Mouse (Mus musculus) ovary, postnatal 36 days (tissue): ENCODE measurements around the gene Abcc5.
"Not testable (repeated sequence)": the region's sequence is repeated elsewhere in the genome, so short reads cannot be mapped to it uniquely, and the experiment has no call there.

ENCODE experiments used
- DNase-seq: peaks from one replicate; pipeline ENCODE4 v3.0.0; 2022; ENCODE audit warnings: low spot score, mixed read lengths

The Abcc5 gene

DNA sequence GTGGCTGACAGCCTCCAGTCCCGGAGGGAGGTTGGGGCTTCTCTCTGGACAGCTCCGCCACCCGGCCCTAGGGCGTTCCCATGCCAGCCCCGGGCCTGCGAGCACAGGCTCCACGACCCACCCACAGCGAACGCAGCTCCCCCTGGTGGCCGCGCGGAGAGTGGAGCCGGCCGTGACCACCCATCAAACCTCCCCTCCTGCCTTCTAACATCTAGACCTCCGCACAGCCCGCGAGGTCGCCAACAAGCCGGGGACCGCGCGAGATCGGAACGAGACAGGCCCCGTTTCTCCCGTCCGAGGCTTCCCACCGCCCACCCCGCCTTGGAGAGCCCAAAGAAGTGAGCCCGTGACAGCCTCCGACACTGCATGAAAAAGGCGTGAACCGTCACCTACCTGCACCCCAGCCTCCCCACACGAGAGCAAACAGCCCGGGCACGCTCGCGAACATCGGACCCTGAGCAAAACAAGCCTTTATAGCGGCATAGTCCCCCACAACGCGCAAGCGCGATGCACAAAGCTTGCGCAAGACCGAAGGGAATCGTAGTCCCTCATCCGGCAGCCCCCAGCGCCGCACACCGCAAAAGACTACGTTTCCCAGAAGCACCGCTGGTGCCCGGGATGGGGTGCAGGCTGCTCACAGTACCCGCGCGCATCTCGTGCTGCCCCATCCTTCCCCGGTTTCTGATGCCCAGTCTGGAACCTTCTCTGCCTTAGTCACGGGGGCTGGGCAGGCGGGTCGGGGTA is at the start of gene Abcc5:
Gene Abcc5 (minus strand): TSS at position 540 of the 744 bp plus-strand sequence.
- DNase-seq, result peak; percentile 90

DNA sequence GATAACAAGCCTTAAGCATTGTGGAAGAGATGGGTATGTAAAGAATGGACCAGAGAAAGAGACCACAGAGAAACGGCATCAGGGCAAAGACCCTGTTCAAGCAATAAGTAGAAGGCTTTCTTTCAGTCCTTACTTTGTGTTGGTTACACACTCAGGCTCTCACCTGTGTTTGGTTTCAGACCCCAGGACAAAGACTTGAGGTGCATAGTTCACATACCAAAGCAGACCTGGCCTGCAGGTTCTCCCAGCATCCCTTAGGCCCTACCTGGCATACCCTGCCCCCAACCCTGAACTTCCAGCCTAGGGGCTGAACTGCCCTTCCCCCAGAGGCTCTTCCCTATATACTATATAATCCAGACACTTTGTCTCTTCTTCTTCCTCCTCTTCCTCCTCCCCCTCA is 49.1 kb upstream of the Abcc5 start:
- no peak for DNase-seq

DNA sequence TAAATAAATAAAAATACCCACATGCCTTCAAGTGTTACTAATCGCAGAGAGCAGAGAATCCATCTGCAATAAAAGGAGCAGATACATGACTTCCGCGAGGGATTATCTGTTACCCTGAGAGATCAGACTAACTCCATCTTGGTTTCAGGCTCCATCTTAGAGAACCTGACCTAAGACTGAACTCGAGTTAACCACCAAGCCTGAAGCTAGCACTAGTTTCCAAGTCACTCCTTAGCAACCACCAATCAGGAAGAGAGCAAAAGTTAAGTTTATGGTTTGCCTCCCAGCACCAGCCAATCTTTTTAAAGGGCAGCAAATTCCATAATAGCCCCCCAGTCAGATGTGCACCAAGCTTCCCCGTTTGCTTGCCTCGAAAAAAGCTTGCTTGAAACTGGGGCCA is 48.6 kb upstream of the Abcc5 start:
- DNase-seq, result no peak

DNA sequence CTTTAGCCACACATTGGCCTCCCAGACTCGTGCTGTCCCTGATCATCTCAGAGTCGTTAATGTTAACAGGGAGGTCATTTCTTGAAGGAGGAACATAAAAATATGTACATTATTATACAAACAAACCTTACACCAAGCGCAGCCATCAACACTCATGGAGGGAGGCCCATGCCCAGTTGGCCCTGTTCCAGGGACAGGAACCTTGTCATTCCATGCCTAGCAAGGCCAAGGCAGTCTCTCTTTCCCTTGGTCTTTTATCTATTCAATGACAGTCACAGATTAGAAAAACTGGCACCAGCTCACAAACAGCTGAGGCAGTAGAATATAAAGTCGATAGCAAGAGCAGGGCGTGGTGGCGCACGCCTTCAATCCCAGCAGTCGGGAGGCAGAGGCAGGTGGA is 48.0 kb upstream of the Abcc5 start:
- DNase-seq, result peak; percentile 46

DNA sequence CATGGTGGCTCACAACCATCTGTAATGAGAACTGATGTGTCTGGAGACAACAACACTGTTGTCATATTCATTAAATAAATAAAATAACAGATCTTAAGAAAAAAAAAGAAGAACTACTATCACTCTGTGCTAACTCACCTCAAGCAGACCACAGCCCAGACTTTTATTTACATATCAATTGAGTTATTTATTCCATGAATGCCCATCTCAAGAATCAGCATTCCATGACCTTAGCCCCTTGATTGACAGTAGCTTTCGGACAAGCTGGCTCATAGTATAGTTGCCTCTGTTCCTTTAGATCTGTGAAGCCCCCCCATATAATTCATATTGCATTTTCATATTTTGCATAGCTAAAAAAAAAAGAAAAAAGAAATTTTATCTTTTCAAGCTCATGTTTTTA is 47.6 kb upstream of the Abcc5 start:
- no peak for DNase-seq

DNA sequence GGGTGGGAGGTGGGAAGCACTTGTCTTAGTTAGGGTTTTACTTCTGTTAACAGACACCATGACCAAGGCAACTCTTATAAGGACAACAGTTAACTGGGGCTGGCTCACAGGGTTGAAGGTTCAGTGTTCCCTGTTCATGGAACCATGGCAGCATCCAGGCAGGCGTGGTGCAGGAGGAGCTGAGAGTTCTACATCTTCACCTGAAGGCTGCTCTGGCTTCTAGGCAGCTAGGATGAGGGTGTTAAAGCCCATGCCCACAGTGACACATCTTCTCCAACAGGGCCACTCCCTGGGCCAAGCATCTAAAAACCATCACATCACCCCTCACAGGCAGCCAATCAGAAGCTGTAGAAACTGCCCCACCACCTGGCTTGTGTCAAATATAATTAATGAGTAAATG is 45.5 kb upstream of the Abcc5 start:
- DNase-seq, result no peak

DNA sequence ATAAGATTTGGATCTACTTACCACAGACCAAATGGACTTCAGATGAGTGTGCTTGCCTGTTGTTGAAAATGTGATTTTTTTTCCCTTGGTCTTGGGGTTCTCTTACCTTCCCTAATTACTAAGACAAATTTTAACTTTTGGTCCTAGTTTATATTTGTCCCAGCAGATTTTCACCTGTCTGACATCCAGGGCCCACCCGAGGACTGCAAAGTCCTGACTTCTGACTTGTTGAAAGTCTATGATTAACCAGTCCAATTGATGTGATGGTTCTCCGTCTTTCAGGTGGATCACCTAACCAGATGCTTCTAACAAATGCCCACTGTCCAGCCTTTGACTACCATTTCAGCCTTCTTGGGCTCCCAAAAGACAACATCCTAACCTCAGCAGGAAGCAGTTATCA is 44.8 kb upstream of the Abcc5 start:
- DNase-seq, result no peak

DNA sequence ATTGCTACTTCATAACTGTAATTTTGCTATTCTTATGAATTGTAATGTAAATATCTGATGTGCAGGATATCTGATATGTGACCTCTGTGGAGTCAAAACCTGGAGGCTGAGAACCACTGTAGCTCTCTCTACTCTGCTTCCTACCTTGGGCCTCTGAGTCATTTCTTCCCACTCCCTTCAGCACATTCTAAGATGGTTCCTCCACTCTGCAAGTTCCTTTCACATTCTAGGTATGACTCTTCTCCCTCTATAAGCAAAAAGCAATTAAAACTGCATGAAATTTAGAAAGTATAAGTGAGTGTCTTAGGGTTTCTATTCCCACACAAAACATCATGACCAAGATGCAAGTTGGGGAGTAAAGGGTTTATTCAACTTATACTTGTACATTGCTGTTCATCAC is 38.5 kb upstream of the Abcc5 start:
- DNase-seq, result no peak

DNA sequence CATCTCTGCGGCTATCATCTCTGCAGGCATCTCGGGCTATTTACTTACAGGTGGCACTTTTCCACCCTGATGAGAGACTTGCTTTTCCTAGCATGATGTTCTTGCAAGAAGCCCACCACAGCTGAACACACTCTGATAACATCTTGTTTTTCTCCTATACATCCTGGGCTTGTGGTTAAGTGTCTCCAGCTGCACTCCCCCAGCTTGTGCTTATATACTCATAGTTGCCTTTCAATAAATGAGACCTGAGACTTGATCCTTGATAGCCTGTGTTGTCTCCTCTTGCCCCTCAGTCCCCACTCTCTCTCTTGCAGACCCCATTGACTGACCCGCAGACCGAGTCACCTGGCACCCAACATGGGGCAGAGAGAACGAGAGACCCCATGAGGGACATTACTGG is 32.5 kb upstream of the Abcc5 start:
- DNase-seq, result not testable (repeated sequence)

DNA sequence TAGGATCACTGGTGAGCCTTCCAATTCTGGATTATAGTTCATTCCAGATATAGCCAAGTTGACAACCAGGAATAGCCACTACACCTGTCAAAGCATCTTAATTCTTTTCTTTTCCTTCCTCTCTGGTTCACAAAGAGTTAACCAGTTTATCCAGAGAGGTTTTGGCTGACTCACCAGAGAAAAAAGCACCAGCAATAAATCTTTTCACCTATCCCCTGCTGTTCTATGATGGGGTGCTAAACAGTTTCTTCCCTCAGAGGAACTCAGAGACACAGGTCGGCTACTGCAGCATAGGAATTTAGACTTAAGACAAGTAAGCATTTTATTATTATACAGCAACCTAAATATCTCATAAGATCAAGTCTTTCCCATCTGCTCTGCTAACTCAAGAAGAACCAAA is 29.9 kb upstream of the Abcc5 start:
- DNase-seq, result no peak

DNA sequence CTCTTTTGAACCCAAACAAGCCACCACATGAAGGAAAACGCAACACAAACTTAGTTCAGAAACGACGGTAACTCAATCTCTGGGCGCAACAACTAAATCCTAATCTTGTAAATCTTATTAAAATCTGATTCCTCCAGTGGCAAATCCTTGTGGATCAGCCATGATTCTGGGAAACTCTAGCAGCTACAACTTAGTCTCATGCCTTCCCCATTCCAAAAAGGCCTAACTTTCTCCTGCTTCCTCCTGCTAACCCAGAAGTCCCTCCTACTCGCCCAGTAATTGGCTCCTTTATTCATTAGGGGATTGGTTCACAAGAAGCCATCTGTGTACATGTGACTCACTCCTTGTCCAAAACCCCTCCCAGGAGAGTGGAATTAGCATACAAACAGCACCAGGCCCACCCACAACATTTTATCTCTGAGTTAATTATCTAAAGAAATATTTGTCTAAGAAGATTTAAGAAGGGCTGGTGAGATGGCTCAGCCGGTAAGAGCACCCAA is 28.0 kb upstream of the Abcc5 start:
- DNase-seq, result no peak

DNA sequence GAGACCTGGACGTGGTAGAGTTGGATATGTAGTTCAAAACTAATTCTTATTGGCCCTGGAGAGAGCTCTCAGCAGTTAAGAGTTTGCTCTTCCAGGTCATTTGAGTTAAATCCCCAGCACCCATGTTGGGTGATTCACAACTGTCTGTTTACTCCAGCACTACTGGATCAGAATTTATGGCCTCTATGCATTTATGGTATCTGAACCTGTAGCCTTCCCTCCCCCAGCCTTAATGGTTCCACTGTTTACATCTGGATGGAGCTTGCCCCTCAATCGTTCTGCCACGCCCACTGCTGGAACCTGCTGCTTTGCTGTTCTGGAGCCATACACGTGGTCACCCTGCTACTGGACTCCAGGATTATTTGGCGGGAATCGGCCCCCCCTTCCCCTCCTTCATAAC is 25.6 kb upstream of the Abcc5 start:
- no peak for DNase-seq

DNA sequence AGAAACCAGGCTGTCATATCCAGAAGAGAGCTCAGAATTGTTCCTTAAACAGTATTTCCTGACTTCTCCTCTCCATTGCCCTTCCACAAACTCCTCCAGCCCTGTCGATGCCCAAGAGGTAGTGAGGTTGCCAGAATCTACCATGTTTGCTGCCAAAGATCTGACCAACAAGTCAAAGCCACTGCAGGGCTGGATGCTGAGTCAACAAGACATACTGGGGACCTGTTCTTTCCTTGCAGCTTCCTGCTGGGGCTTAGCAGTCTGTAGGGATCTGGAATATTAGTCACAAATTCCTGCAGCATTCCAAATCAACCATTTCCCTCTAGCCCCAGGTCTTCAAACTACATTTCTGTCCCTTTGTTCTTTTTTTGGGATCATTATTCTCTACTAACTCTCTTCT is 19.7 kb upstream of the Abcc5 start:
- DNase-seq, result no peak

DNA sequence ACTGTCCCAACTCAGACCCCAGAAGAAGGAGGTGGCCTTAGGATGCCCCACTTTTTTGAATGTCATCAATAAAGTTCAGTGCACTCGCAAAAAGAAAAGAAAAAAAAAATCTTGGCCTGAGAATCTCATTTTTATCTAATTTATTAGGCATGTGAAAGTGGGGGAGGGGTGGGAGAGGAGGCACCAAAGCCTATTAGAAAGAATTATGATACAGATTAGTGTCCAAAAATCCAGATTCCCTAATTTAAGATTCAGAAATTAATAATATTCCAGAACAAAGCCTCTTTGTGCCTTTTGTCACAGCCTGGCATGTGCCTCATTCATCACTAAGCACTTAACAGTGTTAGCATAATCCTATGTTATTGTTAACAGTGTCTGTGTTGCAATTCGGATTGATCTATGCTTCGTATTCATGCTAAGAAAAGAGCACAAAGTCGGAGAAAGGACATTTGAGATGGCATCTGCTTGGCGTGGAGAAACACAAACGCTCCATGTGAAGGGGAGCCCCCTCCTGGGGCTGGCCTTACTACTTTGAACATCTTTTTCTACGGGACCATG is 18.7 kb upstream of the Abcc5 start:
- no peak for DNase-seq

DNA sequence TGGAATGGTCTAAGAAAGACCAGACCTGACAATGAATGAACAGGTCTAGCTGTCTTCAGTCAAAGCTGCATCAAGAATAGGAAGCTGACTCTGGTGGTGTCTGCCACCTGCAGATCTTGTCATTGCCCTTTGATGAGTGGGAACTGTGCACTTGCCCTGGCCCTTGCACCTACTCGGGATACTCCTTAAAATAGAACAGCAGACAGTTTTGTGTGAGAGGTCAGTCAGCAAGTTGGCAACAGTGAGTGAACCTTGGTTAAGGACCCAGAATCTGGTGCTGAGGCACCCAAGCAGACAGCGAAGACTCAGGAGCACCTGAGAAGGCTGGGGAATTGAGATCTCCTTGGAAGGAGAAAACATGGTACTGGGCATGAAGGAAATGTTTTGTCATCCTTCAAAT is 16.7 kb upstream of the Abcc5 start:
- no peak for DNase-seq

DNA sequence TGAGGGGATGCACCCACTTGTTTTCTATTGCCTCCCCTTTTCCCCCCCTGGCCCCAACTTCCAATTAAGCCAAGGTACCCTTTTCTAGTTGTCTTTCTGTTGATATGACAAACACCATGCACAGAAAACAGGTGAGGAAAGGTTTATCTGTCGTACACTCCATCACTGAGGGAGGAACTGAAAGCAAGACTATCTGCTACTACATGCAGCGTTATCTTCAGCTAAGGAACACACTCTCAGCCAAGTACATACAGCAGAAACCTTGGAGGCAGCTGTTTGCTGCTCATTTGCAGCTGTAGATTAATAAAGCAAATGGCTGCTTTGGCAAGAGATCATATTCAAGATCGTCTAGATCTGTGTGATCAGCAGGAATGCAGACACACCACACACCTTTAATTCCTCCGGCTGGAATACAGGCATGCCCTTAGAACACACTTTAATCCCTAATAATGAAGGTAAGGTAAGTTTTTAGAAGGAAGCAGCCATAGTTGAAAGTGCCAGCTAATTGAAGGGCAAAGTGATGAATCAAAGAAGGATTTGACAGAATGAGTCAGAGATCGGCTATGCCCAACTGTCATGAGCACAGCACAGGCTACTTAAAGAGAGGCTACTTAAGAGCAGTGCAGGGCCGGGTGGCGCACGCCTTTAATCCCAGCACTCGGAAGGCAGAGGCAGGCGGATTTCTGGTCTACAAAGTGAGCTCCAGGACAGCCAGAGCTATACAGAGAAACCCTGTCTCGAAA is 12.7 kb upstream of the Abcc5 start:
- DNase-seq, result no peak

DNA sequence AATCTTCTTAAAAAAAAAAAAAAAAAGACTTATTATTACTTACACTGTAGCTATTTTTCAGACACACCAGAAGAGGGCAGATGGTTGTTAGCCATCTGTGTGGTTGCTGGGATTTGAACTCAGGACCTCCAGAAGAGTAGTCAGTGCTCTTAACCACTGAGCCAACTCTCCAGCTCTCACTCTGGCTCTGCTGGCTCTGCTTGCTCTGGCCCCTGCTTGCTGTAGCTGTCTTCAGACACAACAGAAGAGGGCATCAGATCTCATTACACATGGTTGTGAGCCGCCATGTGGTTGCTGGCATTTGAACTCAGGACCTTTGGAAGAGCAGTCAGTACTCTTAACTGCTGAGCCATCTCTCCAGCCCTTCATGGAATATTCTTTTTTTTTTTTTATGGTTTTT is 11.9 kb upstream of the Abcc5 start:
- DNase-seq, result not testable (repeated sequence)

DNA sequence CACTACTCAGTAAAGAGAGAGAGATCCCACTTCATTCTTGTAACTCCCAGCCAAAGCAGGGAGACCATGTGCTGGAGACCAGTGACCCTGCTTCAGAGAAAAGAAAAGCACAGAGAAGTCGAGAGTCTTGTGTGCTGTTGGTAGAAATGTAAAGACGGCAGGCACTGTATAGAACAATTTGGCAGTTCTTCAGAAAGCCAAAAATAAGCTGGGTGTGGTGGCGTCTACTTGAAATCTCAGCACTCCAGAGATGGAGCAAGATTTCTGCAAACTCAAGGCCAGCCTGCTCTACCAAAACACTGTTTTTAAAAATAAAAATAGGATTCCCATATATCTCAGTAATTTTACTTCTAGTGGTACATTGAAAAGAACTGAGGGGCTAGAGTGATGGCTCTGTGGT is 10.1 kb upstream of the Abcc5 start:
- DNase-seq, result no peak

DNA sequence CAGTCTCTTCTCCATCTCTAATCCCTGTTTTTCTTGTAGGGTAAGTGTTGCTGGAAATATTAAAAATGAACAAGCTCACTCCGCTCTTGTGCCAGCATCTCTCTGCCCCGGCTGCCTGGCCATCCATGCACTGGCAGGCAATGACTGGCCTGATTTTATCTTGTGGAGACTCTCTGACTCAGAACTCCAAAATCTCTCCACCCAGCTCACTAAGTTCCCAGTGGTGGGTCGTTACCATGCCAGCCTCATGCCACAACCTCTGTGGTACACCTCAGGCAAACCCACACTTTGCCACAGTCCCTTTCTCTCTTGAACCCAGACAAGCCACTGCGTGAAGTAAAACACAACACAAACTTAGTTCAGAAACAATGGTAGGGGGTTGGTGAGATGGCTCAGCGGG is 3.1 kb upstream of the Abcc5 start:
- no peak for DNase-seq

DNA sequence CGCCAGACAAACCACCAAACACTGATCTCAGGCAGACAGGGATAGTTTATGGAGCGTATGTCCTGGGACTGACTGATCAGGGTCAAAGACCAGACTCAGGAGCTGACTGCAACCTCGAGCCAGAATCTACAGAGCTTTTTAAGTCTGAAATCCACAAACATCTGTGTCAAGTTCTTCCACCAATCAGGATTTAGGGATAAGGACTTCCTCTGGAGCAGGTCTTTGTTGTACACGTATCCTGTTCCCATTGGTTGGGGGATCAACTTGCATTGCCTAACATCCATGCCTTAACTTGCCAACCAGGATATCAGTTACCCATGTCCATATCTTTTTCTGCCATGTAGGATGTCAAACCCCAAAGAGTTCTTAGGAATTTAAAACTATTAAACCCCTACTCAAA is 1.4 kb upstream of the Abcc5 start:
- DNase-seq, result no peak

DNA sequence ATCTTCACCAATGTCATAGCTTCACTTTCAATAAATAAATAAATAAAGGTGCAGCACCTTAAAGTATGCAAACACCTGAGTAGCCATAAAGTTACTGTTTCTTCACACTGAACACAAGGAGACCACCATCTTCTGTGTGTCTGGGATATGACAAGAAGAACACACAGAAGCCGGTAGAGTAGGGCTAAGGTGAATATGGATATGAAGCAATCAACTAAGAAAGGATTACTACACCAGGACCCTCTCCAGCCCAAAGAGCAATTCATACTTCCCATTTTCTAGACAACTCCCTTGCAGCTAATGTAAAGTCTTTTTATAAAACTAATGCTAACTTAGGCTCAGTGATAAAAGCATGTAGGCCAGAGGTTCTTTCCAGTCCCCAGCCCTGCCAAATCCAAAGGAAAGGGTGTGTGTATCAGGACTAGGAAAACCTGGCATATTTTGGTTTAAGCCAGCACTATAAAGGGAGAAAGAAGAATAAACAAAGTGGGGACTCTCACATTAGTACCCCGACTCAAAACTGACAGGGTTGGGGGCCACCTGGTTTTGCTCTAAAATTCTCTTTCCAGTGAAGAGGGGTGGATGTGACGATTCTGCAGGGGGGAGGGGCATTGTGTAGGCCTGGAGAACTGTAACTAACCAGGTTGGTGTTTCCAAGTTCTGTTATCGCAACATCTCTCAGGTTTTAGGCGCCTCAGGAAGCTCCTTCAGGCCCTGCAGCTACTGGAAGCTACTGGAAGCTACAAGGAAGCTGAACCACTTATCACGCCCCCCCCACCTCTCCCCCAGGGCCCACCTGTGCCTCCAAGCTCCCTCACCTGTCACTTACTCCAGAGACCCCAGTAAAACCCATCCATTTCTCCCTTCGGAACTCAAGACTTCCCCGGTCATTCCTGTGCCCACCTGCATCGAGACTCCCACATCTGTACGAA is 1.2 kb downstream of the Abcc5 start:
- DNase-seq, result no peak

DNA sequence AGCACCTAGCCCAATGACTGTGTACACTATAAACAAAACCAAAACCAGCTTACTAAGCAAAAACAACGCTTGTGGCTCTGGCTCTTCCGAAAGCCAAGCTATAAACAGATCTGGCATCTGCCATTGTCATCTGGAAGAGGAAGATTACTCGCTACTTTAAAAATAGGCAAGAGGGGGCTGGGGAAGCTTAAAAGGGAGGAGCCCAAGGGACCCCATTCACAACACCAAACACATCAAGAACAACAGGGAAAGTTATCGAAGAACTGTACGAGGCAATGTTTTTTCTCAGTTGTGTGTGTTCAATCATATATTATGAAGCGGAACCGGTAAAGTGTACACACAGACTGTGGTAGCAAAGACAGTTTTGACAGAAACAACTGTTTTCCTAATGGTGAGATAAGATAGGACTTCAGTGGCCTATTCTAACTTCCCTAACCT is 1.9 kb downstream of the Abcc5 start:
- no peak for DNase-seq
